Mouse (Mus musculus): ENCODE results near the gene Marf1. TPM values are rescaled to one million over a fixed set of nuclear protein-coding genes. Genes with fewer than 3 reads are reported as not detected.
A peak's percentile ranks its signal among the peaks of the same experiment; 100 is the strongest.
"Not testable (repeated sequence)": the region's sequence is repeated elsewhere in the genome, so short reads cannot be mapped to it uniquely, and the experiment has no call there.

The Marf1 gene
- total RNA-seq (2014; fragmentation: Nextera tagmentation) (40.4 and 55.1 TPM in 2 replicates), total RNA-seq (2017) (15.4 and 19.9 TPM in 2 replicates)

GRCm38 (mm10) chr16:14162988-14163416, at the start of gene Marf1, which contains the start of gene Nde1:
TSS of gene Marf1 (minus strand) at chr16:14163351.
TSS of gene Nde1 (plus strand) at chr16:14163275.
- peak; percentile 85 for ATAC-seq (replicated peaks; ENCODE audit: low FRiP score, low TSS enrichment, poor library complexity, severe bottlenecking)

GRCm38 (mm10) chr16:14198798-14199197, 35.6 kb upstream of the Marf1 start:
- ATAC-seq (replicated peaks; ENCODE audit: low FRiP score, low TSS enrichment, poor library complexity, severe bottlenecking), result no peak

GRCm38 (mm10) chr16:14195427-14195826, 32.3 kb upstream of the Marf1 start:
- ATAC-seq (replicated peaks; ENCODE audit: low FRiP score, low TSS enrichment, poor library complexity, severe bottlenecking), result peak; percentile 46

- ATAC-seq (replicated peaks; ENCODE audit: low FRiP score, low TSS enrichment, poor library complexity, severe bottlenecking), result no peak
Observed at GRCm38 (mm10) chr16:14194164-14194950, 31.2 kb upstream of the Marf1 start.

- no peak for ATAC-seq (replicated peaks; ENCODE audit: low FRiP score, low TSS enrichment, poor library complexity, severe bottlenecking)
Observed at GRCm38 (mm10) chr16:14185516-14185915, 22.4 kb upstream of the Marf1 start.

- no peak for ATAC-seq (replicated peaks; ENCODE audit: low FRiP score, low TSS enrichment, poor library complexity, severe bottlenecking)
Observed at GRCm38 (mm10) chr16:14183856-14184255, 20.7 kb upstream of the Marf1 start.

- no peak for ATAC-seq (replicated peaks; ENCODE audit: low FRiP score, low TSS enrichment, poor library complexity, severe bottlenecking)
Observed at GRCm38 (mm10) chr16:14182360-14182759, 19.2 kb upstream of the Marf1 start.

GRCm38 (mm10) chr16:14180163-14180733, 17.1 kb upstream of the Marf1 start:
- no peak for ATAC-seq (replicated peaks; ENCODE audit: low FRiP score, low TSS enrichment, poor library complexity, severe bottlenecking)

- no peak for ATAC-seq (replicated peaks; ENCODE audit: low FRiP score, low TSS enrichment, poor library complexity, severe bottlenecking)
Observed at GRCm38 (mm10) chr16:14178041-14178440, 14.9 kb upstream of the Marf1 start.

GRCm38 (mm10) chr16:14169706-14170105, 6.6 kb upstream of the Marf1 start:
- no peak for ATAC-seq (replicated peaks; ENCODE audit: low FRiP score, low TSS enrichment, poor library complexity, severe bottlenecking)

GRCm38 (mm10) chr16:14166490-14166889, 3.3 kb upstream of the Marf1 start:
- ATAC-seq (replicated peaks; ENCODE audit: low FRiP score, low TSS enrichment, poor library complexity, severe bottlenecking), result 0 out of 2 replicates have a peak, but pooled peaks have one; percentile 38

GRCm38 (mm10) chr16:14163731-14164130, 580 bp upstream of the Marf1 start:
- ATAC-seq (replicated peaks; ENCODE audit: low FRiP score, low TSS enrichment, poor library complexity, severe bottlenecking), result no peak

GRCm38 (mm10) chr16:14160941-14161340, 2.2 kb downstream of the Marf1 start:
- no peak for ATAC-seq (replicated peaks; ENCODE audit: low FRiP score, low TSS enrichment, poor library complexity, severe bottlenecking)

GRCm38 (mm10) chr16:14159746-14160131, 3.4 kb downstream of the Marf1 start:
- peak; percentile 34 for ATAC-seq (replicated peaks; ENCODE audit: low FRiP score, low TSS enrichment, poor library complexity, severe bottlenecking)

- ATAC-seq (replicated peaks; ENCODE audit: low FRiP score, low TSS enrichment, poor library complexity, severe bottlenecking), result peak; percentile 87
Observed at GRCm38 (mm10) chr16:14158936-14159745, 4.0 kb downstream of the Marf1 start.

- no peak for ATAC-seq (replicated peaks; ENCODE audit: low FRiP score, low TSS enrichment, poor library complexity, severe bottlenecking)
Observed at GRCm38 (mm10) chr16:14158536-14158935, 4.6 kb downstream of the Marf1 start.

- no peak for ATAC-seq (replicated peaks; ENCODE audit: low FRiP score, low TSS enrichment, poor library complexity, severe bottlenecking)
Observed at GRCm38 (mm10) chr16:14156312-14156711, 6.8 kb downstream of the Marf1 start.

GRCm38 (mm10) chr16:14155638-14156037, 7.5 kb downstream of the Marf1 start:
- ATAC-seq (replicated peaks; ENCODE audit: low FRiP score, low TSS enrichment, poor library complexity, severe bottlenecking), result not testable (repeated sequence)

GRCm38 (mm10) chr16:14151718-14152117, 11.4 kb downstream of the Marf1 start:
- ATAC-seq (replicated peaks; ENCODE audit: low FRiP score, low TSS enrichment, poor library complexity, severe bottlenecking), result peak; percentile 81

- ATAC-seq (replicated peaks; ENCODE audit: low FRiP score, low TSS enrichment, poor library complexity, severe bottlenecking), result no peak
Observed at GRCm38 (mm10) chr16:14147712-14148111, 15.4 kb downstream of the Marf1 start.
